Mouse (Mus musculus) CH12.LX (cell line): ENCODE measurements around the gene Qsox1.

Source experiments
- CTCF ChIP-seq, 2 experiments: IDR thresholded peaks in 1 of 2; conservative IDR thresholded peaks in 1 of 2; 2 replicates each; pipeline ENCODE4 v1.5.1; 2011 to 2012; ENCODE audit warnings: low read depth in 2 of 2, low read length in 2 of 2, improper control_type of control experiment in 1 of 2, inconsistent platforms in 1 of 2, mild to moderate bottlenecking in 1 of 2, moderate library complexity in 1 of 2
- EP300 ChIP-seq: IDR thresholded peaks from 2 replicates; pipeline ENCODE4 v1.6.1; 2011; ENCODE audit warnings: low read length, improper control_type of control experiment
- GABPA ChIP-seq: IDR thresholded peaks from 2 replicates; pipeline ENCODE4 v1.6.1; 2012; ENCODE audit warnings: low read depth, low read length, improper control_type of control experiment, inconsistent platforms; ENCODE audit not compliant: insufficient replicate concordance
- JUND ChIP-seq: conservative IDR thresholded peaks from 2 replicates; pipeline ENCODE4 v1.6.1; 2011; ENCODE audit warnings: low read depth, low read length, improper control_type of control experiment
- NRF1 ChIP-seq: IDR thresholded peaks from 2 replicates; pipeline ENCODE4 v1.6.1; 2014; ENCODE audit warnings: low read depth, mild to moderate bottlenecking, inconsistent platforms, low read length, improper control_type of control experiment, moderate library complexity
- PAX5 ChIP-seq: IDR thresholded peaks from 2 replicates; pipeline ENCODE4 v1.6.1; 2012; ENCODE audit warnings: low read length, inconsistent platforms, mixed read lengths
- POLR2A ChIP-seq: IDR thresholded peaks from 2 replicates; pipeline ENCODE4 v1.6.1; 2011; ENCODE audit warnings: low read depth, mild to moderate bottlenecking, improper control_type of control experiment, low read length
- SMC3 ChIP-seq: IDR thresholded peaks from 2 replicates; pipeline ENCODE4 v1.6.1; 2011; ENCODE audit warnings: low read depth, low read length, improper control_type of control experiment
- USF1 ChIP-seq: IDR thresholded peaks from 2 replicates; pipeline ENCODE4 v1.6.1; 2014; ENCODE audit warnings: low read depth, mild to moderate bottlenecking, inconsistent platforms, low read length, improper control_type of control experiment

- no peak for TF ChIP-seq NRF1
- no peak for TF ChIP-seq POLR2A
- no peak for TF ChIP-seq GABPA
- TF ChIP-seq PAX5, result no peak
- TF ChIP-seq USF1, result no peak
- TF ChIP-seq SMC3, result no peak
- no peak for TF ChIP-seq CTCF (conservative IDR thresholded peaks at IDR 0.05 in 1 of 2, IDR thresholded peaks at IDR 0.05 in 1 of 2; ENCODE audit: low read depth in 2 of 2, low read length in 2 of 2)
- no peak for TF ChIP-seq EP300
- TF ChIP-seq JUND, result no peak
Observed at GRCm38 (mm10) chr1:155758711-155759110, 54.0 kb downstream of the Qsox1 start.
